Mouse (Mus musculus) small intestine, adult 2 months (tissue): ENCODE results near the gene Cul7.

Experiments
- CTCF ChIP-seq: fragments of 200-500 bp; IDR thresholded peaks from 2 replicates; pipeline ENCODE4 v1.5.1; 2012; ENCODE audit warnings: low read depth, mild to moderate bottlenecking, control low read depth, inconsistent platforms, low read length, moderate library complexity, mixed read lengths; ENCODE audit not compliant: insufficient replicate concordance, insufficient read length; ENCODE audit errors: extremely low read depth
- POLR2A ChIP-seq: fragments of 200-500 bp; IDR thresholded peaks from 2 replicates; pipeline ENCODE4 v1.6.1; 2012; ENCODE audit warnings: low read depth, mild to moderate bottlenecking, control low read depth, inconsistent platforms, low read length, moderate library complexity

DNA sequence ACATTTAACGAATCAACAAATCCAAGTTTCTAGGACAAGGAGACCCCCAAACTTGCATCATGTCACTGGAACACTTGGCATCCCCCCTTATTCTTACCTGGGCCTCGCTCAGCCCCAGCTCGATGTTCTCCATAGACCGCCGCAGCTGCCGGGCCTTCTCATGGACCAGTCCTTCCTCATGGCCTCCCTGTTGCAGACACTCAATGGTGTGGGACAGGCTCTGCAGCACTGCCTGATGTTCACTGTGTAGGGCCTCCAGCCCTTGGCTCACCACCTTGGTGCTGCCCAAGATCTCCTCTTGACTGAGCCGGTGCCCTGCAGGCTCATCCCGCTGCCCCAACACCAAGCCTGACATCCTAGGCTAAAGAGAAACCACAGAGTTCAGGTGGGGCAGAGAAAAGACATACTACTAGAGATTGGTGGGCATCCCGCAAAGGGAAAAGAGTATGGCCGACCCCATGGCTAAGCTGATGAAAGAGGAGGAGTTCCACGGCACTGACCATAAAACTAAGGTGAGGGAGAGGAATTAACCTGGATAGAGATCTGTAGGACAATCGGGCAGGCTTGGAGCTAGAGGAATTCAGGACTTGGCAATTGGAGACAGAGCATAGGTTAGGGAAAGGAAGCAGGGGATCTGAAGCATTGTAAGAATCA, 5.9 kb upstream of the Cul7 start:
- TF ChIP-seq CTCF: no peak
- TF ChIP-seq POLR2A: no peak; the same call in 1 of the 2 replicates
